Mouse (Mus musculus): ENCODE measurements around the gene Olfr221.
A peak's percentile ranks its signal among the peaks of the same experiment; 100 is the strongest.

Gene Olfr221

GRCm38 (mm10) chr14:52019051-52019589, 23.1 kb downstream of the Olfr221 start:
- no peak for DNase-seq

- DNase-seq: no peak
These were observed 23.8 kb downstream of the Olfr221 start for GRCm38 (mm10) chr14:52018248-52019050.

- no peak for DNase-seq
These were observed 24.6 kb downstream of the Olfr221 start for GRCm38 (mm10) chr14:52017662-52018061.

GRCm38 (mm10) chr14:52016625-52017405, 25.4 kb downstream of the Olfr221 start:
- DNase-seq: no peak

- no peak for DNase-seq
These were observed 26.7 kb downstream of the Olfr221 start, which contains the start of gene Tmem253 for GRCm38 (mm10) chr14:52015445-52016100. Gene Tmem253, plus strand, starts transcription at chr14:52015658.

GRCm38 (mm10) chr14:52014761-52015311, 27.4 kb downstream of the Olfr221 start:
- no peak for DNase-seq

GRCm38 (mm10) chr14:52014271-52014760, 27.9 kb downstream of the Olfr221 start:
- DNase-seq: peak; percentile 45

- DNase-seq: no peak
These were observed 28.5 kb downstream of the Olfr221 start for GRCm38 (mm10) chr14:52013771-52014219.

- DNase-seq: no peak
These were observed 29.1 kb downstream of the Olfr221 start for GRCm38 (mm10) chr14:52013021-52013610.

GRCm38 (mm10) chr14:52012553-52012952, 29.7 kb downstream of the Olfr221 start:
- no peak for DNase-seq

GRCm38 (mm10) chr14:52012085-52012484, 30.2 kb downstream of the Olfr221 start:
- DNase-seq: no peak

- no peak for DNase-seq
These were observed 30.6 kb downstream of the Olfr221 start for GRCm38 (mm10) chr14:52011683-52012082.

- peak; percentile 67 for DNase-seq
These were observed 31.7 kb downstream of the Olfr221 start for GRCm38 (mm10) chr14:52010446-52011111.

GRCm38 (mm10) chr14:52009841-52010240, 32.4 kb downstream of the Olfr221 start:
- DNase-seq: no peak

GRCm38 (mm10) chr14:52009361-52009760, 32.9 kb downstream of the Olfr221 start:
- DNase-seq: no peak

GRCm38 (mm10) chr14:52008321-52009203, 33.7 kb downstream of the Olfr221 start:
- peak; percentile 95 for DNase-seq

- no peak for DNase-seq
These were observed 35.5 kb downstream of the Olfr221 start for GRCm38 (mm10) chr14:52006771-52007170.

- DNase-seq: no peak
These were observed 36.0 kb downstream of the Olfr221 start for GRCm38 (mm10) chr14:52006241-52006640.

- no peak for DNase-seq
These were observed 36.6 kb downstream of the Olfr221 start for GRCm38 (mm10) chr14:52005616-52006015.

GRCm38 (mm10) chr14:52005141-52005540, 37.1 kb downstream of the Olfr221 start:
- no peak for DNase-seq
